Mouse (Mus musculus) layer of hippocampus, postnatal 10 days (tissue): ENCODE results near the gene Irak1bp1. TPM values are rescaled to one million over a fixed set of nuclear protein-coding genes. Genes with fewer than 3 reads are reported as not detected.

Experiments used
- DNase-seq, 2 experiments: peaks; one replicate each; pipeline ENCODE4 v3.0.0; 2021; ENCODE audit warnings: low spot score in 2 of 2
- total RNA-seq, 2 experiments: library from RNA; stranded (reverse); gene quantifications; 2 replicates each; pipeline ENCODE4 v1.2.3; 2021

Gene Irak1bp1
- total RNA-seq, 2 experiments from 2014 or later, result 23.7 to 28.7 TPM

DNA sequence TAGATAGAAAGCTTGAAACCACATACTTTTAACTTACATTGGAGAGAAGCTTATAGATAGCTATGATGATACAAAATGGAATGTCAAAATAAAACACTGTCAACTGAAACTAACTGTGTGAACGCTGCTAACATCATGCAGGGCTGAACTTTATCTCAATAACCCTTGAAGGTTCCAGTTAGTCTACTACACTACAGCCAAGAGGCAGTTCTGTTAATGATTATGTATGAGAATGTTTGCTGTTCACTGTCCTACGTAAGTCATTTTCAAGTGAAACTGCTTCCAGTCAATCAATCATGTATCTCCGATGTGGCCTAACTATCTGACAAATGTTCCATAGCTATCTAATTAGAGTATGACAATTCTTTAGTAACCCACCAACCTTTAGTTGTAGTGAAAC is 38.4 kb downstream of the Irak1bp1 start:
- DNase-seq, result no peak

DNA sequence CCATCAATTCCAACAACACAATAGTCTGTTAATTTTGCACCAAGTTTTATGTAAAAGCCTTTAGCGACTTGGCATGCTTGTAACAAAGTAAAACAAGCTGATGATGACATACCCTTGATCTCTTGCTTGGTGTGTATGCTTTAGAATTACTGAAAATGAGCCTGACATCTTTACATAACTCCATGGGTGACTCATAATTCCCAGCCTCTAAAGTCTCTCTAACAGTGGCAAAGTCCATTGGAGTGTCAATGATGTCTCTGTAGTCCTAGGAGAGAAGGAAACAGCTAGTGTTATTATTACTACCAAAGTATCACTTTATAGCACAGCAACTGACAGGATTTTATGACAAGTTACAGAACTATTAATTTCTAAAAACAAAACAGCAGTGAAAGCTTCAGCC is 47.7 kb downstream of the Irak1bp1 start:
- no peak for DNase-seq

DNA sequence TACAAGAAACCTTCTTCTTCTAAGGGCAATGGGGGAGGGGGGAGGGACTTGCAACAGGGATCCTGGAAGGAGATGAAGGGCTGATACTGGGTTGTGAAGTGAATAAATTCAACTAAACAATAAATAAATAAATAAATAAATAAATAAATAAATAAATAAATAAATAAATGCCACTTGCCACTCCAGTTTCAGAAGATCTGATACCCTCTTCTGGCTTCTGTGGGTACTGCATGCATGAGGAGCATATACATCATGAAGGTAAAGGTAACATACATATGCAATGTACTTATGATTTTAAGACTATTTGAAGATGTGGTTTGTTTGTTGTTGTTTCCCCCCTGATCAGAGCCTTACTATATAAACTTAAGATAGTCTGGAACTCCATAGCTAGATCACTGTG is 54.8 kb downstream of the Irak1bp1 start:
- no peak for DNase-seq

DNA sequence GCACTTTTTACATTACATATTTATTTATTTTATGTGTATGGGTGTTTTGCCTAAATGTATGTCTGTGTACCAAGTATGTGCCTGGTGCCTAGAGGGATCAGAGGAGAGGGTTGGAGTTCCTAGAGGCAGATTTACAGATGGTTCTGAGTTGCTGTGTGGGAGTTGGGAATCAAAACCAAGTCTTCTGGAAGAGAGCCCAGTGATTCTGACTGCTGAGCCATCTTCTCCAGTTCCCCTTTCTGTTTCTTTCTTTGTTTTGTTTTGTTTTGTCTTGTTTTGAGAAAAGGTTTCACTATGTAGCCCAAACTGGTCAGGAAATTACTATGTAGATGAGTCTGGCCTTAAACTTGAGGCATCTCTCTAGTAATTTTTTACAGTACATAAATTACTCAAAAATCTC is 59.3 kb downstream of the Irak1bp1 start:
- no peak for DNase-seq

Other genes starting within 250 kb of the Irak1bp1 start
- 10 to 100 TPM; 57.0 to 64.1 TPM for gene Phip, start 146.0 kb downstream of the Irak1bp1 start, total RNA-seq